12 mouse cellular contexts compared by ENCODE assay signal in genomic region chr10:59131926-59132628, GRCm38 (mm10).
A peak's percentile ranks its signal among the peaks of the same experiment; 100 is the strongest.
DNase-seq lines count a peak whose midpoint lies in the region; ATAC-seq and TF ChIP-seq lines count a peak whose summit lies in the region.
"Had no signal": no experiment of that assay in that cellular context is flagged by ENCODE, and none has a peak within 500 bp of the region (broad histone marks: within the 10 kb centered on the region; RNA-seq: fewer than 3 reads in every experiment).

No protein-coding gene starts in this region.

- H3K27ac ChIP-seq in heart, postnatal 0 days (ENCODE audit: low read depth), result no peak overlapping the region
- H3K27ac ChIP-seq in heart, adult 2 months, result no peak overlapping the region
- H3K27ac ChIP-seq in embryonic facial prominence, embryonic 11.5 days (replicated peaks; ENCODE audit: low read depth, low read length), result no peak overlapping the region
- peak overlapping the region; percentile 34; the same call in 1 of the 2 replicates for H3K27ac ChIP-seq in lung, embryonic 14.5 days (ENCODE audit: low read depth)
- no peak overlapping the region for H3K27ac ChIP-seq in stomach, postnatal 0 days (replicated peaks)
- H3K27ac ChIP-seq: midbrain, embryonic 15.5 days had no signal

- no peak overlapping the region for H3K4me2 ChIP-seq in heart, postnatal 0 days (ENCODE audit: low read depth, low read length)
- no peak overlapping the region for H3K4me2 ChIP-seq in embryonic facial prominence, embryonic 11.5 days (ENCODE audit: low read depth, low read length)
- H3K4me2 ChIP-seq in lung, embryonic 14.5 days, result no peak overlapping the region
- no peak overlapping the region for H3K4me2 ChIP-seq in stomach, postnatal 0 days (replicated peaks; ENCODE audit: low read depth)
- H3K4me2 ChIP-seq: midbrain, embryonic 15.5 days had no signal

- TF ChIP-seq EP300 in heart, postnatal 0 days (IDR thresholded peaks at IDR 0.05; ENCODE audit: low read depth), result no peak
- no peak for TF ChIP-seq EP300 in heart, adult 2 months (IDR thresholded peaks at IDR 0.05; ENCODE audit: insufficient read depth, low read depth, low read length)
- no peak for TF ChIP-seq EP300 in stomach, postnatal 0 days (optimal IDR thresholded peaks at IDR 0.05)

- WGBS in heart, postnatal 0 days, result 48% methylated on average over 20 of the region's 20 CpGs
- 51% methylated on average over 20 of the region's 20 CpGs for WGBS in heart, adult 2 months
- WGBS in embryonic facial prominence, embryonic 11.5 days, result 69% methylated on average over 20 of the region's 20 CpGs
- 32% methylated on average over 20 of the region's 20 CpGs for WGBS in lung, embryonic 14.5 days
- 46% methylated on average over 20 of the region's 20 CpGs for WGBS in stomach, postnatal 0 days

- no peak for TF ChIP-seq POLR2A in heart, adult 2 months (IDR thresholded peaks at IDR 0.05; ENCODE audit: insufficient read depth, low read depth, low read length)

- peak; percentile 47 for DNase-seq in heart, postnatal 0 days (ENCODE audit: low spot score)
- DNase-seq in heart, adult 2 months, result no peak
- peak; percentile 22 for DNase-seq in embryonic facial prominence, embryonic 11.5 days (ENCODE audit: low spot score)
- peak; percentile 75 for DNase-seq in lung, embryonic 14.5 days
- no peak for DNase-seq in stomach, postnatal 0 days (ENCODE audit: low spot score)
- DNase-seq in gastrocnemius, postnatal 14 days, result no peak
- no peak for DNase-seq in left cerebral cortex, postnatal 36 days (ENCODE audit: low spot score in 2 of 2)
- DNase-seq in left cerebral cortex, adult 11 months (ENCODE audit: low spot score), result no peak
- DNase-seq: gastrocnemius, postnatal 25 days; kidney, adult 8-10 months had no signal

- H3K9ac ChIP-seq in heart, postnatal 0 days (replicated peaks; ENCODE audit: low read depth, low read length), result no peak overlapping the region
- no peak overlapping the region for H3K9ac ChIP-seq in heart, adult 2 months (ENCODE audit: low read depth, low read length)
- H3K9ac ChIP-seq in embryonic facial prominence, embryonic 11.5 days (replicated peaks; ENCODE audit: low read length), result no peak overlapping the region
- H3K9ac ChIP-seq in lung, embryonic 14.5 days, result no peak overlapping the region
- H3K9ac ChIP-seq in stomach, postnatal 0 days (ENCODE audit: low read length), result no peak overlapping the region
- H3K9ac ChIP-seq: midbrain, embryonic 15.5 days had no signal

- no peaks in the 10 kb centered on the region for H3K36me3 ChIP-seq in heart, postnatal 0 days (replicated peaks; ENCODE audit: control insufficient read depth, insufficient read depth, low read length)
- H3K36me3 ChIP-seq in heart, adult 2 months (ENCODE audit: control insufficient read depth, insufficient read depth, low read length), result no peaks in the 10 kb centered on the region
- no peaks in the 10 kb centered on the region for H3K36me3 ChIP-seq in embryonic facial prominence, embryonic 11.5 days (replicated peaks; ENCODE audit: control insufficient read depth, insufficient read depth, low read depth, low read length)
- H3K36me3 ChIP-seq in lung, embryonic 14.5 days (ENCODE audit: insufficient read depth), result no peaks in the 10 kb centered on the region
- H3K36me3 ChIP-seq in stomach, postnatal 0 days (ENCODE audit: control insufficient read depth, insufficient read depth, low read length), result no peaks in the 10 kb centered on the region
- H3K36me3 ChIP-seq: midbrain, embryonic 15.5 days had no signal

- no peak for TF ChIP-seq CTCF in heart, postnatal 0 days (IDR thresholded peaks at IDR 0.05; ENCODE audit: low read depth)
- no peak for TF ChIP-seq CTCF in heart, adult 2 months (IDR thresholded peaks at IDR 0.05)
- 0 out of 2 replicates have a peak, but pooled peaks have one; percentile 4 for TF ChIP-seq CTCF in lung, embryonic 14.5 days (IDR thresholded peaks at IDR 0.05; ENCODE audit: low read depth)
- TF ChIP-seq CTCF in stomach, postnatal 0 days (IDR thresholded peaks at IDR 0.05; ENCODE audit: low read depth), result no peak

- H3K4me3 ChIP-seq in heart, postnatal 0 days (ENCODE audit: low read depth, low read length), result no peak overlapping the region
- no peak overlapping the region for H3K4me3 ChIP-seq in heart, adult 2 months
- H3K4me3 ChIP-seq in embryonic facial prominence, embryonic 11.5 days (ENCODE audit: low read depth, low read length), result no peak overlapping the region
- no peak overlapping the region for H3K4me3 ChIP-seq in lung, embryonic 14.5 days (ENCODE audit: low read depth, low read length)
- no peak overlapping the region for H3K4me3 ChIP-seq in stomach, postnatal 0 days (ENCODE audit: low read depth, low read length)
- H3K4me3 ChIP-seq: left cerebral cortex, adult 2 months; midbrain, embryonic 15.5 days had no signal

- intact Hi-C loops in heart, adult 2 months (cut with DNase I), result no loop called here
- intact Hi-C loops in gastrocnemius, postnatal 14 days (cut with DNase I; ENCODE audit: low total_unique reads), result no loop called here
- intact Hi-C loops in left cerebral cortex, postnatal 36 days (cut with DNase I), result no loop called here

- H3K79me2 ChIP-seq in heart, adult 2 months (replicated peaks; ENCODE audit: control insufficient read depth, insufficient read depth, low read length), result no peaks in the 10 kb centered on the region

- ATAC-seq in heart, postnatal 0 days (ENCODE audit: insufficient read depth, low read depth), result peak; percentile 50; the same call in 1 of the 2 replicates
- no peak for ATAC-seq in embryonic facial prominence, embryonic 11.5 days (replicated peaks; ENCODE audit: insufficient number of reproducible peaks, low FRiP score, low TSS enrichment, low read depth)
- peak; percentile 88 for ATAC-seq in lung, embryonic 14.5 days (ENCODE audit: insufficient read depth)
- ATAC-seq in stomach, postnatal 0 days (ENCODE audit: low FRiP score, low TSS enrichment), result peak; percentile 26; the same call in 1 of the 2 replicates
- ATAC-seq: midbrain, embryonic 15.5 days had no signal

- no peaks in the 10 kb centered on the region for H3K27me3 ChIP-seq in heart, postnatal 0 days (ENCODE audit: control insufficient read depth, insufficient read depth, low read length)
- H3K27me3 ChIP-seq in heart, adult 2 months (ENCODE audit: control insufficient read depth, insufficient read depth, low read length), result no peaks in the 10 kb centered on the region
- no peaks in the 10 kb centered on the region for H3K27me3 ChIP-seq in embryonic facial prominence, embryonic 11.5 days (ENCODE audit: control insufficient read depth, insufficient read depth, low read length)
- no peaks in the 10 kb centered on the region for H3K27me3 ChIP-seq in lung, embryonic 14.5 days (ENCODE audit: insufficient read depth, low read length)
- H3K27me3 ChIP-seq in stomach, postnatal 0 days (ENCODE audit: control insufficient read depth, insufficient read depth, low read length), result no peaks in the 10 kb centered on the region
- H3K27me3 ChIP-seq: midbrain, embryonic 15.5 days had no signal

- peaks cover 27% of the 10 kb centered on the region for H3K4me1 ChIP-seq in heart, postnatal 0 days (ENCODE audit: control insufficient read depth, insufficient read depth)
- no peaks in the 10 kb centered on the region for H3K4me1 ChIP-seq in heart, adult 2 months (ENCODE audit: control insufficient read depth, insufficient read depth, low read length)
- H3K4me1 ChIP-seq in embryonic facial prominence, embryonic 11.5 days (ENCODE audit: control insufficient read depth, insufficient read depth, low read length), result no peaks in the 10 kb centered on the region
- H3K4me1 ChIP-seq in lung, embryonic 14.5 days (ENCODE audit: insufficient read depth), result no peaks in the 10 kb centered on the region; the same call in 1 of the 2 replicates
- H3K4me1 ChIP-seq in stomach, postnatal 0 days (replicated peaks; ENCODE audit: control insufficient read depth, insufficient read depth), result no peaks in the 10 kb centered on the region
- H3K4me1 ChIP-seq: midbrain, embryonic 15.5 days had no signal

- no peaks in the 10 kb centered on the region for H3K9me3 ChIP-seq in heart, postnatal 0 days (replicated peaks; ENCODE audit: control insufficient read depth, low read length)
- no peaks in the 10 kb centered on the region for H3K9me3 ChIP-seq in embryonic facial prominence, embryonic 11.5 days (replicated peaks; ENCODE audit: control insufficient read depth, low read length)
- H3K9me3 ChIP-seq in lung, embryonic 14.5 days (ENCODE audit: low read depth, low read length), result no peaks in the 10 kb centered on the region
- no peaks in the 10 kb centered on the region for H3K9me3 ChIP-seq in stomach, postnatal 0 days (ENCODE audit: control insufficient read depth, low read length)
- H3K9me3 ChIP-seq: midbrain, embryonic 15.5 days had no signal

Comparison
In these comparisons a context has a peak if more than half of its experiments do, and no peak if none do; other contexts are left out.
1. DNase-seq: peak in heart, postnatal 0 days (single experiment), embryonic facial prominence, embryonic 11.5 days (single experiment) and lung, embryonic 14.5 days (single experiment); none in heart, adult 2 months (0 of 2), stomach, postnatal 0 days (single experiment), gastrocnemius, postnatal 14 days (single experiment), left cerebral cortex, postnatal 36 days (0 of 2) and left cerebral cortex, adult 11 months (single experiment).